Mouse (Mus musculus) megakaryocyte, embryonic 14.5 days (primary cell): ENCODE results near the gene Scrn3.

Experiments
- FLI1 ChIP-seq: IDR thresholded peaks from 2 replicates; pipeline ENCODE4 v1.6.1; 2012; ENCODE audit warnings: low read length, inconsistent platforms, mixed read lengths
- GATA1 ChIP-seq: IDR thresholded peaks from 3 replicates; pipeline ENCODE4 v1.6.1; 2012; ENCODE audit warnings: mixed read lengths, low read length, inconsistent platforms, borderline replicate concordance

DNA sequence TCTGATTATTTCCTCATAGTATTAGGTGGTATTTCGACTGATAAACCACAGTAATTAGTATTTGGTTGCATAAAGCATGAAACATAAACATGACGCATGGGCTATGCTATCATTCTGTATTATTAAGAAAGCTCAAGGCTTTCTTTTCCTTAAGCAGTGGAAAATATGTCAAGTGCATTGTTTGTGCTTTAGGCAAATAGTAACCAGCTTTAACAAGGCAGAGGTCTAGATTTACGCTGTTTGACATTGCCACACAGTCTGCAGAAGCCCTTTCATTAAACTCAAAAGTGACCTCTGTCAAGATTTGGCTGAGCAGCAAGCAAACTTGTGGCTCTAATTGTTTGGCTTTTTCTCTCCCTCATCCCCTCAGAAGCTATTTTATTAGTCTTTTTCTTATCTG lies 23.5 kb downstream of the Scrn3 start:
- TF ChIP-seq GATA1 = no peak
- no peak for TF ChIP-seq FLI1
